Mouse (Mus musculus): ENCODE measurements around the gene Rars. TPM values are rescaled to one million over a fixed set of nuclear protein-coding genes. Genes with fewer than 3 reads are reported as not detected.
A peak's percentile ranks its signal among the peaks of the same experiment; 100 is the strongest.

Gene Rars
- total and polyA plus RNA-seq, 3 experiments: 169 to 338 (median 280) TPM

GRCm38 (mm10) chr11:35784002-35784401 lies 50.3 kb downstream of the Rars start:
- H3K4me1 ChIP-seq (ENCODE audit: control insufficient read depth in 1 of 2, insufficient read depth in 2 of 2): 0 out of 4 replicates have a peak, but pooled peaks cover 0 to 3% of the 10 kb centered on the region in 2 experiments
- no peak overlapping the region for H3K9ac ChIP-seq (ENCODE audit: insufficient read depth, low read depth)
- no peaks in the 10 kb centered on the region for H3K27me3 ChIP-seq (replicated peaks)
- H3K9me3 ChIP-seq (replicated peaks; ENCODE audit: low read length): peaks cover 6% of the 10 kb centered on the region
- DNase-seq (ENCODE audit: extremely low read depth): no peak
- in situ Hi-C loops (cut with MboI; ENCODE audit: low pct_ligation_motif_present, low pct_unique_long_range_greater_than_20kb, low sequenced_read_pairs) (no loop called here), dilution Hi-C loops (cut with MboI; ENCODE audit: extremely low pct_ligation_motif_present, extremely low pct_unique_long_range_greater_than_20kb, low sequenced_read_pairs) (no loop called here)
- no peak overlapping the region for H3K4me3 ChIP-seq (replicated peaks in 1 of 3; ENCODE audit: low read depth in 2 of 3, low read length in 2 of 3, poor library complexity in 1 of 3)
- no peak overlapping the region for H3K4me2 ChIP-seq (ENCODE audit: insufficient read depth, low read depth, poor library complexity, severe bottlenecking)
- peaks cover 10% of the 10 kb centered on the region for H3K79me2 ChIP-seq (replicated peaks; ENCODE audit: control insufficient read depth, extremely low read depth, insufficient read depth, poor library complexity, severe bottlenecking)
- H3K27ac ChIP-seq (ENCODE audit: insufficient read depth, low read depth): no peak overlapping the region
- H3K36me3 ChIP-seq (replicated peaks in 1 of 2; ENCODE audit: control insufficient read depth in 1 of 2, insufficient read depth in 1 of 2, low read length in 1 of 2): peaks cover 54 to 84% of the 10 kb centered on the region in 2 experiments
- TF ChIP-seq RAD21 (IDR thresholded peaks at IDR 0.05; ENCODE audit: low read depth, low read length): no peak
- TF ChIP-seq HCFC1 (IDR thresholded peaks at IDR 0.05; ENCODE audit: low read depth, low read length): no peak
- no peak for TF ChIP-seq USF2 (conservative IDR thresholded peaks at IDR 0.05; ENCODE audit: low read depth, low read length)
- TF ChIP-seq ZMIZ1 (IDR thresholded peaks at IDR 0.05; ENCODE audit: low read depth, low read length): no peak
- no peak for TF ChIP-seq NELFE (IDR thresholded peaks at IDR 0.05; ENCODE audit: low read depth, low read length)
- TF ChIP-seq CTCF (conservative IDR thresholded peaks at IDR 0.05 in 1 of 2, IDR thresholded peaks at IDR 0.05 in 1 of 2; ENCODE audit: low read depth in 2 of 2, low read length in 2 of 2): no peak
- no peak for TF ChIP-seq MAZ (IDR thresholded peaks at IDR 0.05; ENCODE audit: low read depth, low read length)
- no peak for TF ChIP-seq TCF12 (IDR thresholded peaks at IDR 0.05; ENCODE audit: low read depth, low read length)
- no peak for TF ChIP-seq EP300 (IDR thresholded peaks at IDR 0.05; ENCODE audit: low read length)
- TF ChIP-seq CHD1 (IDR thresholded peaks at IDR 0.05; ENCODE audit: low read depth, low read length): no peak
- TF ChIP-seq SIN3A (IDR thresholded peaks at IDR 0.05; ENCODE audit: low read length): no peak

- H3K4me3 ChIP-seq (replicated peaks in 1 of 3; ENCODE audit: low read depth in 2 of 3, low read length in 2 of 3, poor library complexity in 1 of 3): no peak overlapping the region
- no peaks in the 10 kb centered on the region for H3K4me1 ChIP-seq (ENCODE audit: control insufficient read depth in 1 of 2, insufficient read depth in 2 of 2)
- H3K9me3 ChIP-seq (replicated peaks; ENCODE audit: low read length): peaks cover 6% of the 10 kb centered on the region
- no peak overlapping the region for H3K9ac ChIP-seq (ENCODE audit: insufficient read depth, low read depth)
- in situ Hi-C loops (cut with MboI; ENCODE audit: low pct_ligation_motif_present, low pct_unique_long_range_greater_than_20kb, low sequenced_read_pairs): no loop called here
- dilution Hi-C loops (cut with MboI; ENCODE audit: extremely low pct_ligation_motif_present, extremely low pct_unique_long_range_greater_than_20kb, low sequenced_read_pairs): no loop called here
- no peak for TF ChIP-seq ZNF384 (IDR thresholded peaks at IDR 0.05; ENCODE audit: low read depth, low read length)
- peak; percentile 3 for TF ChIP-seq RAD21 (IDR thresholded peaks at IDR 0.05; ENCODE audit: low read depth, low read length)
- TF ChIP-seq JUN (IDR thresholded peaks at IDR 0.05; ENCODE audit: insufficient read depth, low read depth, low read length): no peak
- peaks cover 10% of the 10 kb centered on the region for H3K79me2 ChIP-seq (replicated peaks; ENCODE audit: control insufficient read depth, extremely low read depth, insufficient read depth, poor library complexity, severe bottlenecking)
- no peak for DNase-seq (ENCODE audit: extremely low read depth)
- peaks cover 58 to 88% of the 10 kb centered on the region in 2 experiments for H3K36me3 ChIP-seq (replicated peaks in 1 of 2; ENCODE audit: control insufficient read depth in 1 of 2, insufficient read depth in 1 of 2, low read length in 1 of 2)
- H3K27ac ChIP-seq (ENCODE audit: insufficient read depth, low read depth): no peak overlapping the region
- no peaks in the 10 kb centered on the region for H3K27me3 ChIP-seq (replicated peaks)
- H3K4me2 ChIP-seq (ENCODE audit: insufficient read depth, low read depth, poor library complexity, severe bottlenecking): no peak overlapping the region
These were observed 51.3 kb downstream of the Rars start for GRCm38 (mm10) chr11:35783038-35783437.

DNA sequence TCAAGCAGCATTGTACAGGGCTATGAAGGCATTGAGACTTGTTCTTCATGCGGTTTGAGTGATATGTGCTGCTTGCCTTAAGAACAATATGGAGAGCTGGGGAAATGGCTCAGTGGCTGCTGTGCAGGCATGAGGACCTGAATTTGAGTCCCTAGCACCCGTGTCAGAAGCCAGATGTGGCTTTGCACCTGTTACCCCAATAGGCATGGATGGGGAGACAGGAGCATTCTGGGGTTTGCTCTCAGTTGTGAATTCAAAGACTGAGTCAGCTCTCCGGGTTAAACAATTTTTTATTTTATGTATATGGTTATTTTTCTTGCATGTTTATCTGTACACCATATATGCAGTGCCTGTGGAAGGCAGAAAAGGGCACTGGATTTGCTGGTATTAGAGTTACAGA lies 51.9 kb downstream of the Rars start:
- in situ Hi-C loops (cut with MboI; ENCODE audit: low pct_ligation_motif_present, low pct_unique_long_range_greater_than_20kb, low sequenced_read_pairs): no loop called here
- no peak overlapping the region for H3K4me3 ChIP-seq (replicated peaks in 1 of 3; ENCODE audit: low read depth in 2 of 3, low read length in 2 of 3, poor library complexity in 1 of 3)
- peaks cover 6% of the 10 kb centered on the region for H3K9me3 ChIP-seq (replicated peaks; ENCODE audit: low read length)
- H3K4me1 ChIP-seq (ENCODE audit: control insufficient read depth in 1 of 2, insufficient read depth in 2 of 2): no peaks in the 10 kb centered on the region
- dilution Hi-C loops (cut with MboI; ENCODE audit: extremely low pct_ligation_motif_present, extremely low pct_unique_long_range_greater_than_20kb, low sequenced_read_pairs): no loop called here
- TF ChIP-seq KAT2A (IDR thresholded peaks at IDR 0.05; ENCODE audit: insufficient replicate concordance, low read length): no peak
- no peak for TF ChIP-seq POLR2A (IDR thresholded peaks at IDR 0.05; ENCODE audit: low read depth, low read length)
- TF ChIP-seq ETS1 (conservative IDR thresholded peaks at IDR 0.05; ENCODE audit: low read depth, low read length): no peak
- TF ChIP-seq JUND (conservative IDR thresholded peaks at IDR 0.05; ENCODE audit: low read depth, low read length): no peak
- no peak for TF ChIP-seq RAD21 (IDR thresholded peaks at IDR 0.05; ENCODE audit: low read depth, low read length)
- no peak for TF ChIP-seq POLR2AphosphoS2 (IDR thresholded peaks at IDR 0.05; ENCODE audit: low read depth, low read length)
- no peak for TF ChIP-seq ZC3H11A (IDR thresholded peaks at IDR 0.05; ENCODE audit: low read depth, low read length)
- no peak for TF ChIP-seq CHD1 (IDR thresholded peaks at IDR 0.05; ENCODE audit: low read depth, low read length)
- TF ChIP-seq RCOR1 (conservative IDR thresholded peaks at IDR 0.05; ENCODE audit: low read depth, low read length): no peak
- no peak for TF ChIP-seq MXI1 (IDR thresholded peaks at IDR 0.05; ENCODE audit: low read depth, low read length)
- TF ChIP-seq MAZ (IDR thresholded peaks at IDR 0.05; ENCODE audit: low read depth, low read length): no peak
- no peak for TF ChIP-seq NRF1 (IDR thresholded peaks at IDR 0.05; ENCODE audit: low read depth, low read length)
- TF ChIP-seq BHLHE40 (IDR thresholded peaks at IDR 0.05; ENCODE audit: low read depth, low read length): no peak
- TF ChIP-seq SMC3 (IDR thresholded peaks at IDR 0.05; ENCODE audit: low read depth, low read length): no peak
- TF ChIP-seq EP300 (IDR thresholded peaks at IDR 0.05; ENCODE audit: low read length): no peak
- no peak for TF ChIP-seq UBTF (IDR thresholded peaks at IDR 0.05; ENCODE audit: low read depth, low read length)
- peaks cover 62 to 91% of the 10 kb centered on the region in 2 experiments for H3K36me3 ChIP-seq (replicated peaks in 1 of 2; ENCODE audit: control insufficient read depth in 1 of 2, insufficient read depth in 1 of 2, low read length in 1 of 2)
- no peak overlapping the region for H3K4me2 ChIP-seq (ENCODE audit: insufficient read depth, low read depth, poor library complexity, severe bottlenecking)
- DNase-seq (ENCODE audit: extremely low read depth): no peak
- H3K79me2 ChIP-seq (replicated peaks; ENCODE audit: control insufficient read depth, extremely low read depth, insufficient read depth, poor library complexity, severe bottlenecking): peaks cover 10% of the 10 kb centered on the region
- H3K27me3 ChIP-seq (replicated peaks): no peaks in the 10 kb centered on the region
- no peak overlapping the region for H3K27ac ChIP-seq (ENCODE audit: insufficient read depth, low read depth)
- H3K9ac ChIP-seq (ENCODE audit: insufficient read depth, low read depth): no peak overlapping the region
